Comparison of ENCODE assay signal across 26 mouse cellular contexts in genomic region chr2:133400963-133401362, GRCm38 (mm10).
A peak's percentile ranks its signal among the peaks of the same experiment; 100 is the strongest.
DNase-seq lines count a peak whose midpoint lies in the region; ATAC-seq and TF ChIP-seq lines count a peak whose summit lies in the region.
"Had no signal": no experiment of that assay in that cellular context is flagged by ENCODE, and none has a peak within 500 bp of the region (broad histone marks: within the 10 kb centered on the region; RNA-seq: fewer than 3 reads in every experiment).

No protein-coding gene starts in this region.

- no peaks in the 10 kb centered on the region for H3K9me3 ChIP-seq in midbrain, embryonic 11.5 days (ENCODE audit: control insufficient read depth, low read length)
- no peaks in the 10 kb centered on the region for H3K9me3 ChIP-seq in midbrain, postnatal 0 days (ENCODE audit: low read length)
- no peaks in the 10 kb centered on the region for H3K9me3 ChIP-seq in forebrain, embryonic 12.5 days
- H3K9me3 ChIP-seq in hindbrain, embryonic 16.5 days (ENCODE audit: control insufficient read depth, low read length) = no peaks in the 10 kb centered on the region
- H3K9me3 ChIP-seq in stomach, postnatal 0 days (ENCODE audit: control insufficient read depth, low read length) = no peaks in the 10 kb centered on the region
- no peaks in the 10 kb centered on the region for H3K9me3 ChIP-seq in kidney, embryonic 15.5 days (replicated peaks)
- H3K9me3 ChIP-seq: heart, embryonic 12.5 days; hindbrain, embryonic 15.5 days; limb, embryonic 12.5 days had no signal

- H3K9ac ChIP-seq in midbrain, embryonic 11.5 days (ENCODE audit: low read length) = no peak overlapping the region
- H3K9ac ChIP-seq in midbrain, postnatal 0 days (replicated peaks; ENCODE audit: low read length, poor library complexity, severe bottlenecking) = no peak overlapping the region
- H3K9ac ChIP-seq in forebrain, embryonic 12.5 days = no peak overlapping the region
- no peak overlapping the region for H3K9ac ChIP-seq in hindbrain, embryonic 16.5 days (ENCODE audit: low read depth, low read length)
- H3K9ac ChIP-seq in stomach, postnatal 0 days (ENCODE audit: low read length) = no peak overlapping the region
- no peak overlapping the region for H3K9ac ChIP-seq in kidney, embryonic 15.5 days
- H3K9ac ChIP-seq: heart, embryonic 12.5 days; hindbrain, embryonic 15.5 days; limb, embryonic 12.5 days; liver, postnatal 0 days had no signal

- peaks cover 4% of the 10 kb centered on the region; the same call in 1 of the 2 replicates for H3K4me1 ChIP-seq in midbrain, embryonic 11.5 days (ENCODE audit: control insufficient read depth, insufficient read depth, low read length)
- no peaks in the 10 kb centered on the region for H3K4me1 ChIP-seq in midbrain, postnatal 0 days (ENCODE audit: insufficient read depth, low read length)
- H3K4me1 ChIP-seq in forebrain, embryonic 12.5 days = peaks cover 17% of the 10 kb centered on the region
- no peaks in the 10 kb centered on the region for H3K4me1 ChIP-seq in hindbrain, embryonic 16.5 days (ENCODE audit: control insufficient read depth, insufficient read depth, low read depth, low read length)
- H3K4me1 ChIP-seq in stomach, postnatal 0 days (replicated peaks; ENCODE audit: control insufficient read depth, insufficient read depth) = no peaks in the 10 kb centered on the region
- no peaks in the 10 kb centered on the region for H3K4me1 ChIP-seq in kidney, embryonic 15.5 days

- H3K36me3 ChIP-seq in midbrain, embryonic 11.5 days (ENCODE audit: control insufficient read depth, insufficient read depth, low read length) = no peaks in the 10 kb centered on the region
- no peaks in the 10 kb centered on the region for H3K36me3 ChIP-seq in midbrain, postnatal 0 days (ENCODE audit: insufficient read depth, low read length)
- no peaks in the 10 kb centered on the region for H3K36me3 ChIP-seq in forebrain, embryonic 12.5 days (replicated peaks)
- no peaks in the 10 kb centered on the region for H3K36me3 ChIP-seq in hindbrain, embryonic 16.5 days (ENCODE audit: control insufficient read depth, insufficient read depth, low read length)
- H3K36me3 ChIP-seq in stomach, postnatal 0 days (ENCODE audit: control insufficient read depth, insufficient read depth, low read length) = no peaks in the 10 kb centered on the region
- H3K36me3 ChIP-seq in kidney, embryonic 15.5 days = no peaks in the 10 kb centered on the region
- H3K36me3 ChIP-seq: heart, embryonic 12.5 days; hindbrain, embryonic 15.5 days; limb, embryonic 12.5 days had no signal

- TF ChIP-seq CTCF in midbrain, postnatal 0 days (IDR thresholded peaks at IDR 0.05) = no peak
- no peak for TF ChIP-seq CTCF in stomach, postnatal 0 days (IDR thresholded peaks at IDR 0.05; ENCODE audit: low read depth)

- H3K4me2 ChIP-seq in midbrain, embryonic 11.5 days = no peak overlapping the region
- H3K4me2 ChIP-seq in midbrain, postnatal 0 days (ENCODE audit: low read depth, low read length, poor library complexity, severe bottlenecking) = no peak overlapping the region
- H3K4me2 ChIP-seq in forebrain, embryonic 12.5 days = no peak overlapping the region
- peak overlapping the region; percentile 21; the same call in 1 of the 2 replicates for H3K4me2 ChIP-seq in hindbrain, embryonic 16.5 days (ENCODE audit: low read length)
- no peak overlapping the region for H3K4me2 ChIP-seq in stomach, postnatal 0 days (replicated peaks; ENCODE audit: low read depth)
- no peak overlapping the region for H3K4me2 ChIP-seq in kidney, embryonic 15.5 days
- H3K4me2 ChIP-seq: heart, embryonic 12.5 days; hindbrain, embryonic 15.5 days; limb, embryonic 12.5 days; liver, embryonic 11.5 days had no signal

- WGBS in midbrain, embryonic 11.5 days = 20% methylated on average over 3 of the region's 3 CpGs
- WGBS in midbrain, postnatal 0 days = 15% methylated on average over 3 of the region's 3 CpGs
- WGBS in forebrain, embryonic 12.5 days = 6% methylated on average over 3 of the region's 3 CpGs
- WGBS in hindbrain, embryonic 16.5 days = 13% methylated on average over 3 of the region's 3 CpGs
- WGBS in stomach, postnatal 0 days = 48% methylated on average over 3 of the region's 3 CpGs
- 55% methylated on average over 3 of the region's 3 CpGs for WGBS in kidney, embryonic 15.5 days

- H3K27ac ChIP-seq in midbrain, embryonic 11.5 days (ENCODE audit: low read depth, low read length) = no peak overlapping the region
- no peak overlapping the region for H3K27ac ChIP-seq in midbrain, postnatal 0 days (ENCODE audit: low read depth, low read length)
- no peak overlapping the region for H3K27ac ChIP-seq in forebrain, embryonic 12.5 days
- no peak overlapping the region for H3K27ac ChIP-seq in hindbrain, embryonic 16.5 days (ENCODE audit: low read depth, low read length)
- H3K27ac ChIP-seq in stomach, postnatal 0 days (replicated peaks) = no peak overlapping the region
- H3K27ac ChIP-seq in kidney, embryonic 15.5 days = no peak overlapping the region
- H3K27ac ChIP-seq: hindbrain, embryonic 15.5 days; limb, embryonic 12.5 days; macrophage had no signal

- peaks cover 35% of the 10 kb centered on the region; the same call in 1 of the 2 replicates for H3K27me3 ChIP-seq in midbrain, embryonic 11.5 days (ENCODE audit: control insufficient read depth, insufficient read depth, low read length)
- H3K27me3 ChIP-seq in midbrain, postnatal 0 days (ENCODE audit: insufficient read depth, low read length) = peaks cover 6% of the 10 kb centered on the region; the same call in 1 of the 2 replicates
- peaks cover 37% of the 10 kb centered on the region for H3K27me3 ChIP-seq in forebrain, embryonic 12.5 days
- H3K27me3 ChIP-seq in hindbrain, embryonic 16.5 days (replicated peaks; ENCODE audit: control insufficient read depth, insufficient read depth, low read length) = no peaks in the 10 kb centered on the region
- H3K27me3 ChIP-seq in stomach, postnatal 0 days (ENCODE audit: control insufficient read depth, insufficient read depth, low read length) = no peaks in the 10 kb centered on the region
- no peaks in the 10 kb centered on the region for H3K27me3 ChIP-seq in kidney, embryonic 15.5 days
- H3K27me3 ChIP-seq: heart, embryonic 12.5 days; hindbrain, embryonic 15.5 days; limb, embryonic 12.5 days had no signal

- peak; percentile 30 for DNase-seq in embryo, embryonic 10.5 days (ENCODE audit: low spot score)
- DNase-seq in embryo, embryonic 9.5 days (ENCODE audit: extremely low spot score) = no peak
- DNase-seq in midbrain, embryonic 11.5 days (ENCODE audit: low spot score, missing footprints) = no peak
- DNase-seq in midbrain, postnatal 0 days (ENCODE audit: low spot score) = no peak
- no peak for DNase-seq in stomach, postnatal 0 days (ENCODE audit: low spot score)
- DNase-seq: adrenal gland, postnatal 14 days; cerebellum, postnatal 10 days; gastrocnemius, postnatal 14 days; heart, adult 18-20 months; heart, postnatal 10 days; kidney, adult 9 months; kidney, postnatal 25 days; layer of hippocampus, postnatal 36 days; liver, postnatal 0 days; right cerebral cortex, postnatal 25 days; spleen, adult 18-20 months; thymus, postnatal 14 days had no signal

- H3K4me3 ChIP-seq in midbrain, embryonic 11.5 days (ENCODE audit: low read depth, low read length) = no peak overlapping the region
- H3K4me3 ChIP-seq in midbrain, postnatal 0 days (ENCODE audit: low read depth, low read length) = no peak overlapping the region
- no peak overlapping the region for H3K4me3 ChIP-seq in forebrain, embryonic 12.5 days (replicated peaks)
- no peak overlapping the region for H3K4me3 ChIP-seq in hindbrain, embryonic 16.5 days (ENCODE audit: low read length)
- H3K4me3 ChIP-seq in stomach, postnatal 0 days (ENCODE audit: low read depth, low read length) = no peak overlapping the region
- no peak overlapping the region for H3K4me3 ChIP-seq in kidney, embryonic 15.5 days (replicated peaks)
- H3K4me3 ChIP-seq: heart, embryonic 12.5 days; hindbrain, embryonic 15.5 days; limb, embryonic 12.5 days had no signal

- peak; percentile 52; the same call in 1 of the 2 replicates for ATAC-seq in midbrain, embryonic 11.5 days (ENCODE audit: low FRiP score)
- no peak for ATAC-seq in midbrain, postnatal 0 days (ENCODE audit: low FRiP score)
- ATAC-seq in forebrain, embryonic 12.5 days (ENCODE audit: low FRiP score) = peak; percentile 72; the same call in 1 of the 2 replicates
- no peak for ATAC-seq in hindbrain, embryonic 16.5 days
- ATAC-seq in stomach, postnatal 0 days (ENCODE audit: low FRiP score, low TSS enrichment) = no peak
- ATAC-seq in kidney, embryonic 15.5 days (replicated peaks; ENCODE audit: low FRiP score) = no peak
- ATAC-seq: liver, postnatal 0 days; lung, postnatal 0 days had no signal

- TF ChIP-seq EP300 in stomach, postnatal 0 days (optimal IDR thresholded peaks at IDR 0.05) = no peak

Comparison
In these comparisons a context has a peak if more than half of its experiments do, and no peak if none do; other contexts are left out.
1. ATAC-seq: peak in midbrain, embryonic 11.5 days (single experiment) and forebrain, embryonic 12.5 days (single experiment); none in midbrain, postnatal 0 days (single experiment), hindbrain, embryonic 16.5 days (single experiment), stomach, postnatal 0 days (single experiment) and kidney, embryonic 15.5 days (single experiment).